Mouse (Mus musculus): ENCODE results near the gene Zfp553.

Gene Zfp553

DNA sequence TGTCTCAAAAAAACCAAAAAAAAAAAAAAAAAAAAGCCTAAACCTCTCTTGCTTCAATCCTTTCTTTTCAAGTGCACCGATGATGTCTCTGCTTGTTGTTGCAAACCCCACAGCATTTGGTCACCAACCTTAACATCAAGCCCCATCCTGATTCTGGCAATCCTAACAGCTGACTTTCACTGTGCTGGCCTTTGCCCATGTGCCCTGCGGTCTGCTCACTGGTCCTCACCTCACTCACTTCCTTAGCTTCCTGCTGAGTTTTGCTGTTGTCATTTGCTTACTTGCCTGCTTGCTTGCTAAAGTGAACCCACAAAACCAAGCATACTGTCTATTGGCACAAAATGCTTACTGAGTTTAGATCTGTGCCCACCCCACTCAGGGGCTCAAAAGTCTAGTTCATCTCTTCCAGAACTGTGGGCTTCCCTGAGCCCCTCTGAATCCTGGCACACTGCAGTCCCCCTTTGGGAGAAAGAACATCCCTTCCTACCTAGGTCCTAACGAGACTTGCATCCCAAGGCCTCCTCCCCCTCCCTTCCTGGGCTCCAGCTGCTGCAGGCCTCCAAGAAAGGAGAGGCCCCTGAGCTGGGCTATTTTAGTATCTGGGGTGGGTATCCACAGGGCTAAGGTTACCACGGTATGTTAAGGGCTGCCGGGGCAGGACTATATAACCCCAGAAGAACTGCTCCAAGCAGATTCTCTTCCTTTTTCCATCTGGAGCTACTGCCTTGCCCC, 21.7 kb upstream of the Zfp553 start:
- DNase-seq (ENCODE audit: low spot score) = no peak

DNA sequence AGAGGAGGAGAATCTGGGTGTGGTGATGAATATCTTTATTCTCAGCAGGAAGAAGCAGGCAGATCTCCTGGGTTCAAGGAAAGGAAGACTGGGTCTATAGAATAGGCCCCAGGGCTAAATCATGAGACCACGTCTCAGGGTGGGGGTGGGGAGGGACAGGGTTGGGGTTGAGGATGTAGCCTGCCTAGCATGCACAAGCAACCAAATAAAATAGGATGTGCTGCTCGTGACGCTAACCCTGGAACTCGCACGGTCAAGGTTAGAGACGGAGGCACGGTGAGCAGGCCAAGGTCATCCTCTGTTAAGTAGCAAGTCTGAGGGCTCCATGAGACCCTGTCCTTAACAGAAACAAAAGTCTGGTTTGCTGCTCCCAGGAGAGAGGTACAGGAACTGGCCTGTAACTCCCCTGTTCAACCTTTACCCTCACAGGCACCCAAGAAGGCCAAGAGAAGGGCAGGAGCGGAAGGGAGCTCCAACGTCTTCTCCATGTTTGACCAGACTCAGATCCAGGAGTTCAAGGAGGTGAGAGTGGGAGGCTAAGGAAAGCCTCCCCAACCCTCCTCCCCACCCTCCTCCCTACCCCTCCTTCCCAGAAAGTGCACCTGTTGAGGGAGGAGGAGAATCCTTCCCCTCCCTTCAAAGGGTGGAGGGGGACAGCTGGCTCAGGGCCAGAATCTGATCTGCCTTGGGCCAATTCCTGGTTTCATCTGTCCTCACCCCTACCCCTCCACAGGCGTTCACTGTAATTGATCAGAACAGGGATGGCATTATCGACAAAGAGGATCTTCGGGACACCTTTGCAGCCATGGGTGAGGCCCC, 20.2 kb upstream of the Zfp553 start:
- DNase-seq (ENCODE audit: low spot score) = no peak

DNA sequence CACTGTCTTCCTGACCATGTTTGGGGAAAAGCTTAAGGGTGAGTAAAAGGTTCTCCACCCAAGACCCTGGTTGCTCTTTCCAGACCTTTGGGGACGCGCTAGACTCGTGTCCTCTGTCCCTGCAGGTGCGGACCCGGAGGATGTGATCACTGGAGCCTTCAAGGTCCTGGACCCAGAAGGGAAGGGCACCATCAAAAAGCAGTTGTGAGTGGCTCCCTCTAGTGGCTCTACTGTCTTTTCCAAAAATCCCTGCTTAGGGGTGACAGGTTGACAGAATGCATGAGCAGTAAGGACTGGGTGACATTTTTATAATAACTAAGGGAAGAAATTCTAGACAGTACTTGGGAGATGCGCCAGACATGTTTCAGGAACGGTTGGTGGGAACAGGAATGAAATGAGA, 19.4 kb upstream of the Zfp553 start:
- DNase-seq (ENCODE audit: low spot score) = no peak

DNA sequence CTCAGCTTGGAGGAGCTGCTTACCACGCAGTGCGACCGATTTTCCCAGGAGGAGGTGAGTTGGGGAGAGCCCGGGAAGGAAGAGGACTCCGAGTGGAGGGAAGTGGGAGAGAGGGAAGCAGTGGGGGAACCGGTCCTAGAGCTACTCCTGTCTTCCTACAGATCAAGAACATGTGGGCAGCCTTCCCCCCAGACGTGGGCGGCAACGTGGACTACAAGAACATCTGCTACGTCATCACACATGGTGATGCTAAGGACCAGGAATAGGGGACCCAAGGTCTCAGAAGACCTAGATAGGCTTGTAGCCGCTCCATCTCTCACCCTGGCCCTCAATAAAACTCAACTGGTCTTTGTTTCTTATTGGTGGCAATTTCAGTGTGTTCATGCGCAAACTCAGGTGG, 18.9 kb upstream of the Zfp553 start:
- no peak for DNase-seq (ENCODE audit: low spot score)

DNA sequence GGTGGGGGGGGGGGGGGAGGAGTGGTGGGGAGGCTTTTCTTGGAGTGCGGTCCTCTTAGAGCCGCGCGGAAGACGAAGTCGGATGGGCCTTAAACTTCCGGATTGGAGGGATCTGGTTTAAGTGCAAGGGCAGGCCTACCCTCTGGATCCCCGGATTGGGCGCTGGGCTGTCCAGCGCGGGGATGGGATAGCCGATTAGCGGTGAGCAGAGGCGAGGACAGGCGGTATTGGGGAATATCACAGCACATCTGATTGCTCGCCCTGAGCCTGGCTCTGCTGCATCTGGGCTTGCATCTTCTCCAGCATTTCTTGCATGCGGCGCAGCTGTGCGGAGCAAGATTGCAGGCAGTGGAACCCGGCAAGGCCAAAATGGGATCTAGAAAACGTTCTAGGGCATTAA, 18.3 kb upstream of the Zfp553 start:
- DNase-seq (ENCODE audit: low spot score) = peak; percentile 36

DNA sequence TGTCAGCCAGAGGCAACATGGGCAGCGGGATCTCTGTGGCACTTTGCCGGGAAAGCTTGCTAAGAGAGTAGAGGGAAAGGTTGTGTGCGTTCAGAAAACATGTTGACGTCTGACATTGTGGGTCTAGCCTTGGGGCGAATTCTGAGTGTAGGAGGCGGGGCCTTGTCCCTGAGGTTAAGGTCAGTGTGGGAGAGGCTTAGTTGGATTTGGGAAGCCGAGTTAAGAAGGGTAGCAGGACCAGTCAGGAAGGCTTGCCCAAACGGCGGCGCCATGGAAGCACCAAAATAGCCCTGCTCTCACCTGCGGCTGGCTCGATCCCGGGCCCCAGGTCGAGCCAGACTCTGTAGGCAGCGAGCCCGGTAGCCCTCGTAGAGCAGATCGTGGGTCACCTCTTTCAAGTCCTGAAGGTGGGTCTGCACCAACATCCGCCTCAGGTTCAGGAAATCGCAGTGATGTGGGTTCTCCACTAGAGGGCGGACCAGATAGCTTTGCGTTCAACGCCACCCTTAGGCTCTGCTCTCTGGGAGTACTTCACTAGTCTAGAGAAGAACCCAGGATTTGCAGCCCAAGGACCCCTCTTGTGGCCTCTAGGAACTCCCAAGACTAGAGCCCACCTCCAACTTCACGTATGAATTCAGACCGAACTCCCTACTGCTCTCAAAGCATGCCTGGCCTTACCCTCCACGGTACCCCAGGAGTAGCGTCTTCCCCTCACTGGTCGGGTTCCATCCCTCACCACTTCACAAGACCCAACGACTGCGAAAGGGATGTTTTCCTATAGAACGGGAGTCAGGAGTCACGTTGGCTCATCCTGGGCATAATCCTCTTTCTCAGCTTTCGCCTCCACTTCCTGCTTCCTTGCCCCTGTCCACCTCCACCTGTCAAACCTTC, 17.6 kb upstream of the Zfp553 start:
- DNase-seq (ENCODE audit: low spot score) = peak; percentile 52

DNA sequence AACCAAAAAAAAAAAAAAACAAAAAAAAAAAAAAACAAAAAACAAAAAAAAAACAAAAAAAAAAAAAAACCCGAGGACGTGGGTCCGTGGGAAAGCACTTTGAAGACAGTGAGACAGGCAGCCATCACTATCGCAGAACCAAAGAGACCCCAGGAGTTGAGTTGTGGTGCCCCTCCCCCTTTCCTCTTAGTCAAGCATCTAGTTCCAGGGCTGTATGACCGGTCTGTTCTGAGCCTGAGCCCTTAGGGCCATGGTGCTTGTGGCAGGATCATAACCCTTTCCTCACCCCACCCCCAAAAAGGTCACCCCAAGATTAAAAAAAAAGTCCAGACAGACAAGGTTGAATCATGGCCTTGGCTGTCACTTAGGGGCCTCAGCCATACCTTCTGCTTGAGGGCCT, 16.6 kb upstream of the Zfp553 start:
- no peak for DNase-seq (ENCODE audit: low spot score)

DNA sequence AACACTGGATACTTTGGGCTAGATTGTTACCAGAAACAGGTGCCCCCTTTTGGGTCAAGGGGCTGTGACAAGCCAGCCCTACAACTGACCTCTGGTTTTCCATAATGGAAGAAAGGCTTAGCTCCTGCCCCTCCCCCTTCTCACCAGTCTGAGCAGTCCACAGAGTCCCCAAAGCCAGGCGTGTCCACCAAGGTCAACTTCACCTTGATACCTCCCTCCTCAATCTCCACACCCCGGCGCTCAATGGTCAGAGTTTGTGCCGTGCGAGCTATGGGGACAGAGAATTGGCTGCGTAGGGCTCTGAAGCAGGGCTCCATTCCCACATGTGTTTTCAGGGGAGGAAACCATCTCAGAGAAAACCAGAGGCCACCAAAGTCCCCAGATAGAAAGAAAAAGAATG, 15.4 kb upstream of the Zfp553 start:
- DNase-seq (ENCODE audit: low spot score) = no peak

DNA sequence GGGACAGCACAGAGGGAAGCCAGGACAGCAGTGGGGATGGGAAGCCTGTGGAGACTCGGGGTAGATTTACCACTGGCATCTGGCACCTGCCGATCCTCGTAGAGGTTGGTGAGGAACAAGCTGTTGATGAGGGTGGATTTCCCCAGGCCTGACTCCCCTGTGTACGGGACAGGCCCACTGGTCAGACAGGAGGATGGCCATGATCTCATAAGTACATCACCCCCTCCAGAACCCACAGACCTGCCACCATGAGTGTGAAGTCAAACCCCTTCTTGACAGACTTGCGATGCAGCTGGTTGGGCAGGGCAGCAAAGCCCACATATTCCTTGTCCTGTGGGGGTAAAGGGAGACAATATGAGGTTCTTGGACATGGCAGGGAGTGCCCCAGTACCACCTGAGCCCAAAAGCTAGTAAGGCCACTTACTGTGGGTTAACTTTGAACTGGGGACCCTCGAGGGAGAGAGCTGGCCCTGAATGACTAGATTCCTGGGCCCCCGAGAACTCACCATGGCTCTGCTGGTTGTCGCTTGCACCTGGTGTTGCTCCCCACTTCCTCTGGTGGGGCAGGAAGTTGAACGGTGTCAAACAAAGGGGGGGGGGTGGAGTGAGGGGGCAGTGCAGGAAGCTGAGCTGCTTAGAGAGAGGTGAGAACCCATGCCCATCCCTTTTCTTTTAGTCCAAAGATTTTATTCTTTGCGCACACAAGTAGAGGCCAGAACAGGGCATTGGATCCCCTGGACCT, 14.8 kb upstream of the Zfp553 start:
- no peak for DNase-seq (ENCODE audit: low spot score)

DNA sequence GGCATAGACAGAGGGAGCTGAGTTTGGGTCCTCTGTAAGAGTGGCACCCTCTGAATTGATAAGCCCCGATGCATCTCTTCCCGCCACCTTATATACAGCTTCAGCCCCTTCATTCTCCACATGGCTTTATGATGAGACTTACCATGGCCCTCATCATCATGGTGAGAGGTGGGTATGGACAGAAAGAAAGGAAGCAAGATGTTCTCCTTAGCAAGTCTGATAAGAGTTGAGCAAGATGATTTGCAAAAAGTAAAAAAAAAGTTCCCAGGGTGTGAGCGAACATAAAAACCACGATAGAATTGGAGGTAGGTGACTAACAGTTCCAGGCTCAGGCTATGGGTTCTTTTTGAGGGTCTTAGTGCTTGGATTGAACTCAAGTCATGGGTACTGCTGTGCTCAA, 14.2 kb upstream of the Zfp553 start:
- DNase-seq (ENCODE audit: low spot score) = no peak

DNA sequence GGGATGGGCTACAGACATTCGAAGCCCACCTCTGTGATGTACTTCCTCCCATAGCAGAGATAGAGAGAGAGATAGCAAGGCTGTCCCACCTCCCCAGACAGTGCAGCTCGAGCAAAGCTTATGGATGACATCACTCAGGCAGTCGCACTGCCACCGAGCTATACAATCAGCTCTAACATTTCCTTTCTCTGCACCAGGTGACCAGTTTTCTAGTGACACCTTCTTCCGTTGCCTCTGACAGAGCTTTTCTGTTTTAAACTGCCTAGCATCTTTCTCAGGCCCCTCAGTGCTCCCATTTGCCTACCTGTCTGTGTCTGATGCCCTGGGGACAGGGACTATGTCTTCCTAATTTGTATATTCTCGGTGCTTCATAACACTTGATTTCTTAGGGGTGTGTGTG, 12.4 kb upstream of the Zfp553 start:
- no peak for DNase-seq (ENCODE audit: low spot score)

DNA sequence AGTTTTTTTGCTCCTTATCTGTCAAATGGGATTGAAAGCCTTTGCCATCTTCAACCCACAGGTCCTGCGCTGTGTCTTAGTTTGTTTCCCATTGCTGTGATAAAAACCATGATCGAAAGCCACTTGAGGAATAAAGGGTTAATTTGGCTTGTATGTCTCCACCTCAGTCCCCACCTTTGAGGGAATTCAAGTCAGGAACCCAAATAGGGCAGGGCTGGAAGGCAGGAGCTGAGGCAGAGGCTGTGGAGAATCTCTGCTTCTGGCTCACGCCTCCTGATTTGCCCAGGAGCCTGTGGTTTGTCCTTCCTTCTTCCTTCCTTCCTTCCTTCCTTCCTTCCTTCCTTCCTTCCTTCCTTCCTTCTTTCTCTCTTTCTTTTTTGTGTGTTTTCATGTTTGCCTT, 9.8 kb upstream of the Zfp553 start:
- no peak for DNase-seq (ENCODE audit: low spot score)

DNA sequence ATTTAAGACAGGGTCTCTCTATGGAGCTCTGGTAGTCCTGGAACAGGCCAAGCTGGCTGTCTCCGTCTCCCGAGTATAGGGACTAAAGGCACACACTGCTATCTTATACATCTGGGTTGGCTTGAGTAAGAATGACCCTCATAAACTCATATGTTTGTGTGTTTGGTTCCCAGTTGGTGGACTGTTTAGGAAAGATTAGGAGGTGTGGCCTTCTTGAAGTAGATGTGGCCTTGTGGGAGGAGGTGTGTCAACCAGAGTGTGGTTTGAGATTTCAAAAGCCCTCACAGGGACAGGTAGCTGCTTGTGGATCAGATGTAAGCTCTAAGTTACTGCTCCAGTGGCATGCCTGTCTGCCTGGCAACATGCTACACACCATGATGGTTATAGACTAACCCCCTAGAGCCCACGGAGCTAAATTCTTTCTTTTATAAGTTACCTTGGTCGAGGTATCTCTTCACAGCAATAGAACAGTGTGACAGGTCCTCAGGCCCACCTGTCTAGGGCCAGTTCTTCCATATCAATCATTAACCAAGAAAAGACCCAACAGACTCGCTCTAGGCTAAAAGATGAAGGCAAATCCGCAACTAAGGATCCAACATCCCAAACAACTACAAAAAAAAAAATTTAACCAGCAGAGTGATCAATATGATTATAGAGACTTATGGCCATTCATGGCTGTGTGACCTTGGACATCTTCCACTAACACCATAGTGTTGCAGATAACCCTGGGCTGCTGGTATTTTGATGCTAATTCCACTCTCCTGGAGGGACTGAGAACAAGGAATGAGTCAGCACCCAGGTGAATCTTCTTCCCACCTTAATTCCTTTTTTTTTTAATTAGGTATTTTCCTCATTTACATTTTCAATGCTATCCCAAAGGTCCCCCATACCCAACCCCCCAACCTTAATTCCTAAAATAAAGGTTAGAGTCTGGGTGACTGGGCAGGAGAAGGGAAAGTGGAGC, 9.1 kb upstream of the Zfp553 start:
- no peak for DNase-seq (ENCODE audit: low spot score)

DNA sequence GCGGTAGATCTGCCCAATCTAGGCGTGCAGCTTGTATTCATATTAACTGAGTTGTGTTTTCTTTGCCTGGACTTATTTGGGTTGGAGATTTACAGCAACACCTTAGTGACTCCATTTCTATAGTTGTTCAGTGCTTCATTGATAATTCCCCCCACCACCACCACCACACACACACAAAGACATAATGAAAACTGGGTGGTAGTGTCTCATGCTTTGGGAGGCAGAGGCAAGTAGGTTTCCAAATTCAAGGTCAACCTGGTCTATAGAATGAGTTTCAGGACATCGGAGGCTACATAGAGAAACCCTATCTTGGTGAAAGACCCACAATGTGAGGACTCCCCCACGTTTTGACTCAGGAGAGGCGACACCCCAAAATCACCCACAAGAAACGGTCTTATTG, 8.2 kb upstream of the Zfp553 start:
- DNase-seq (ENCODE audit: low spot score) = no peak

DNA sequence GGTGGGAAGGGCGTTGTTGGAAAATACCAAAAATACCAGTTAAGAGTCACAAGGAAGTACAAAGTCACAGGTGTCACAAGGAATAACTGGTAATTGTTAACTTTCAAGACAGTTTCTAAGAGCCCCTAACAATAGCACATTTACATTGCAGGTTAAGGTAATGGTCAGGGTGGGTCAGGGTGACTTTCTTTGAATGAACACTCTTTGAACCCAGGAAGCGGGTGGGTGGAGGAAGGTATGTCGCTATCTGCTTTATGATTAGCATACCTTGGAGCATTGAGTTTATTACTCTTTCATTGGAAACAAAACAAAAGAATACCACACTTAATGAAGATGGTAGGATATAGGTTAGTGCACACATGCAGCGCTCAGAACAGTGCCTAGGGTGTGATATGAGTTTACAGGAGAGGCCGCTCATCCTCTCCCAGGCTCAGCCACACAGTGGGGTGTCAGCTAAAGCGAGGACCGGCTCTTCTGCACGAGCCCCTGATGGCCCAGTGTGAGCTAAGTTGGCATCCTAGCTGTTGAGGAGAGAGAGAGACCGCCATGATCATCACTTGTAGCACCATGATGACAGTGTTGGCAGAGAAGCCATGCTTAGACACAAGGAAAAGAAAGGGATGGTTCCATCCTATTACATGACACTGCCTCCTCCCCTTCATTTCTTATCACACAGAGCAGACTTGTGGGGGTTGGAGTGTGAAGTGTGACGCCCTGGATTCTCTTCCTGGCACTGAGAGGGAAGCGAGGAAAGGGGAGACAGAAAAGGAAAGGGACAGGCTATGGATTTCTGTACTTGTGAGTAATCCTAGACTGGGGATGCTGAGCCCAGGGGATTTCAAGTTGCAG, 7.5 kb upstream of the Zfp553 start:
- no peak for DNase-seq (ENCODE audit: low spot score)

DNA sequence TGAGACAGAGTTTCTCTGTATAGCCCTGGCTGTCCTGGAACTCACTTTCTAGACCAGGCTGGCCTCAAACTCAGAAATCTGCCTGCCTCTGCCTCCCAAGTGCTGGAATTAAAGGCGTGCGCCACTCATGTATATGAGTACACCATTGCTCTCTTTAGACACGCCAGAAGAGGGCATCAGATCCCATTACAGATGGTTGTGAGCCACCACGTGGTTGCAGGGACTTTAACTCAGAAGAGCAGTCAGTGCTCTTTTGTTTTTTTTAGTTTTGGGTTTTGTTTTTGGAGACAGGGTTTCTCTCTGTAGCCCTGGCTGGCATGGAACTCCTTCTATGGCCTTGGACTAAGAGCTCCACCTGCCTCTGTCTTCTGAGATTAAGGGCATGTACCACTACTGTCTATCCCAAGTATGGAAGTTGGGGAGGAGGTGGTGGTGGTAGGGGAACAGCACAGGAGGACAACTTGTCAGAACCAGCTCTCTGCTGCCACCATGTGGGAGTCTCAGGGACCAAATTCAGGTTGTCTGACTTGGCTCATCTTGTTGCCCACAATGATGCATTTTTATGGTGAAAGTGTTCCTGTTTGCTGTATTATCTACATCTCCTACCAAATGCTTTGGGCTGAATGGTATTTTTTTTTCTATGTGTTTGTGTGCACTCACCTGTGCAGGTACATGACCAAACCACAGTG, 4.1 kb upstream of the Zfp553 start:
- DNase-seq (ENCODE audit: low spot score) = peak; percentile 73

DNA sequence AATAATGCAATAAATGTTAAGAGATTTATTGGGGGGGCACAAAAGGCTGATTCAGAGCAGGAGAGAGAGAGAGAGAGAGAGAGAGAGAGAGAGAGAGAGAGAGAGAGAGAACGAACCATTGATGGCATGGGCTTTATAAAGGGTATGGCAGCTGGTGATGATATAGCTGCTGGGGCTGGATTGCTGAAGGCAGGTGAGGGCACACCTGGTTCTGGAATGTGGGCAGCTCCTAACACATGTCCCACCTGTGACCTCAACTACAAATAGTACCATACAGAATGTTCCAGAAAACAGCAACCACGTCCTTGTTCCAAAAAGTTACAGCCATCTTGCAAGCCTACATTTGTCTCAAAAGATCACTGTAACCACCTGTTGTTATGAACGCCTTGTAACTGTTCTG, 1.5 kb upstream of the Zfp553 start:
- no peak for DNase-seq (ENCODE audit: low spot score)

DNA sequence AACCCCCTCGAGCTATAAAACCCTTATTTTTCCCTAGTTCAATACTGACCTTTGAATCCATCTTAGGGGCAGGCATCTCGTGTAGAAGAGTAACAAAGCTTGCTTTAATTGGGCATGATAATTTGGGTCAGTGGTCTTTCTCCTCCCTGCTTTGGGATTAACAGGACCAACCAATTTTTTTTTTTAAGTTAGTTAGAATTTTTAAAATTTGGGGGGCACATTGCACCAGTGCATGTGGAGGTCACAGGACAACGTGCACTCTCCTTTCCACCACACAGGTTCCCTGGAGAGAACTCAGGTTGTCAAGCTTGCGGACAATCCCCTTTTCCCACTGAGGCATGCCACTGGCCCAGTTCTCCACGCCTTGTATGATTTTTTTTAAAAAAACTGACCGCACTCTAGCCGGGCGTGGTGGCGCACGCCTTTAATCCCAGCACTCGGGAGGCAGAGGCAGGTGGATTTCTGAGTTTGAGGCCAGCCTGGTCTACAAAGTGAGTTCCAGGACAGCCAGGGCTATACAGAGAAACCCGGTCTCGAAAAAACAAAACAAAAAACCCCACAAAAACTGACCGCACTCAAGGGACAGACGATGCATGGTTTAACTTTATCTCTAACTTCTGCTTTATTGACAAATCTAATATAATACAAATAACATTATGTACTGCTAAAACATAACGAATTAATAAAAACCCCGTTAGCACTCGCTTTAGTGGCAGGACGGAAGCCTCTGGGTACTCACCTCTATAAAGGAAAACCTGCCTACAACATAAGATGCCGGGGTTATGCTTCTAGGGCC, 837 bp upstream of the Zfp553 start:
- no peak for DNase-seq (ENCODE audit: low spot score)
